Mouse (Mus musculus) testis, postnatal 10 days (tissue): ENCODE data around the gene 1190005I06Rik.

Experiments
- DNase-seq: peaks from one replicate; pipeline ENCODE4 v3.0.0; 2021; ENCODE audit warnings: low spot score

1190005I06Rik gene

GRCm38 (mm10) chr8:120577821-120578220 lies 69.6 kb downstream of the 1190005I06Rik start:
- DNase-seq = no peak

DNA sequence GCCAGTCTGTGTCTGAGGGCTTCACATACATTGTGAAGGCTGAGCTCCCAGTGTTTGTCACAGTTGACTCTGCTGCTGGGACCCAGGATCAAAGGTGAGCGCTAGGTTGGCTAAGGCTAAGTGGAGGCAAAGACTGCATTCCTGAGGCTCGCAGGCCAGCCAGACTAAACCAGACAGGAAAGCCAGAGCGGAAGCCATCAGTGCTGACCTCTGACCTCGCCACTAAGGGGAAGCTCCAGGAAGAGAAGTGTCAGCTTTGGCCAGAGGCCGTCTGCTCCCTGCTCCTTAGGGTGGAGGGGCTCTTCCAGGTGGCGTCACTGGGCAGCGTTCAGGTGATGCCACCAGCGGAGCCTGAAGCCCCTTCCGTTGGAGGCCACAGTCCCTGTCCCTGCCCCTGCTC lies 71.6 kb downstream of the 1190005I06Rik start:
- no peak for DNase-seq

GRCm38 (mm10) chr8:120574941-120575340 lies 72.5 kb downstream of the 1190005I06Rik start:
- DNase-seq = peak; percentile 71

GRCm38 (mm10) chr8:120573866-120574265 lies 73.6 kb downstream of the 1190005I06Rik start:
- DNase-seq = no peak

DNA sequence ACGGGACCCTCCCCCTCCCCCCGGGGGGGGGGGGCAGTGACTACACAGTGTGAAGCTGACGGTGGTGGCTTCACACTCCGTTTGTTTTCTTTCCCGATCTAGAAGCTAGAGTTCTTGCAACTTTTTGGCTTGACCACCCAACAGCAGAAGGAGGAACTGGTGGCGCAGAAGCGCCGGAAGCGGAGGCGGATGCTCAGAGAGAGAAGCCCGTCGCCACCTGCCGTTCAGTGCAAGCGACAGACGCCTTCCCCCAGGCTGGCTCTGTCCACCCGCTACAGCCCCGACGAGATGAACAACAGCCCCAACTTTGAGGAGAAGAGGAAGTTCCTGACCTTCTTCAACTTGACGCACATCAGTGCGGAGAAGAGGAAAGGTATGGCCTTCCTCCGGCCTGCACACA lies 74.9 kb downstream of the 1190005I06Rik start:
- DNase-seq = no peak

GRCm38 (mm10) chr8:120571561-120571960 lies 75.9 kb downstream of the 1190005I06Rik start:
- DNase-seq = no peak

DNA sequence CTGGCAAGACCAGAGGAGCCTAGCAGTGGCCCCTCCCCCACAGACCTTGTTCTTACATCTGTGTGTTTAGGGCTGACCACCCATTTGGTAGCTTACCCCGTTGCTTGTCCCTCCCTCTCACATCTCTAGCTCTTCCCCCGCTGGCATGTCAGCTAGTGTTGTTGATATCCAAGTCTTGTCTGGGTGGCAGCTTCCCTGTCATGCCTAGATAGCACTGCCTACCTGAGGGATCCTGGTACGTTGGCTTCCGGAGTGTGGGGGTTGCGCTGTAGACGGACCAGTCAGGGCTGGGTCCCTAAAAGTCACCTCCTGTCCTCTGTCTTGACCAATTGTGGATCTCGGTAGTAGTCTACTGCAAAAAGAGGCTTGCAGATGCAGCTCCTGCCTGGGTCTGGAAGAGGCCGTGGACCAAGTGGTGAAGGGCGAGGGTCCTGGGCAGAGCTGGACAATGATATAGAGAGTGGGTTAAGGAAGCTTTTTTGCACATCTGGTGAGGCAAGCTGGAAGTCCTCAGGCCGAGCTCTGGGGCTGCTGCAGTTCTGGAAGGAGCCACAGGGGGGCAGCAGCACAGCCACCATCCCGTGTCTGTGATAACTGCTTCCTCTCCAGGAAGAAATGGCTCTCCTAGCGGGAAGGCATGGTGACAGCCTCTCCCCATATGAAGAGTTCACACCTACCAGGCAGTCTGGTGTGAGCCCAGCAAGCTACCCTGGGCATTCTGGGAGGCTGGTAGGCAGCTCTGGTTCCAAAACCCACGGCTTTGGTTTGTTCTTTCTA lies 77.3 kb downstream of the 1190005I06Rik start:
- DNase-seq = peak; percentile 89

DNA sequence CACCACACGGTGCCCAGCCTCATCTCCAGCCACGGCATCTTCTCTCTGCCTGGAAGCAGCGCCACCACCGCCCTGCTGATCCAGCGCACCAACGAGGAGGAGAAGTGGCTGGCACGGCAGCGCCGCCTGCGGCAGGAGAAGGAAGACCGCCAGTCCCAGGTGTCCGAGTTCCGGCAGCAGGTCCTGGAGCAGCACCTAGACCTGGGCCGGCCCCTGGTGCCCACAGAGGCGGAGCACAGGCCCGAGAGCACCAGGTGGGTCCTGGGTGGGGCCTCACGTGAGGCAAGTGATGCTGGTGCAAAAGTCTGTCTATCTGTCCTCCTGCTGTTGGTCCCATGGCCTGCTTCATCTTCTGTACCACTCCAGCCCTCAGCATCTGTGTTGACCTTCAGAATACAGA lies 78.3 kb downstream of the 1190005I06Rik start:
- no peak for DNase-seq

GRCm38 (mm10) chr8:120568164-120568798 lies 79.2 kb downstream of the 1190005I06Rik start:
- no peak for DNase-seq

DNA sequence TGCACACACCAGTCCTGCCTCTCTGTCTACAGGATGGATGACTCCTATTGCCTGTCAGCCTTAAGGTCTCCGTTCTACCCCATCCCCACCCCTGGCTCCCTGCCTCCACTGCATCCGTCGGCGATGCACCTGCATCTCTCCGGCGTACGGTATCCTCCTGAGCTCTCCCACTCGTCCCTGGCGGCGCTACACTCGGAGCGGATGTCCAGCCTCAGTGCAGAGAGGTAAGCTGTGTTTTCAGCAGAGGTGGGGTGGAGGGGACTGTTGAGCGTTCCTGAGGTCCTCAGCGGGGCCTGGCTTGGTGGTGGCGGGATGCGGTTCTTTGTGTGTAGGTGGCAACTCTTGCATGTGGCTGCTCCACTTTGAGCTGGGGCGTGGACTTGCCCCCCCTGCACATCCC lies 79.7 kb downstream of the 1190005I06Rik start:
- DNase-seq = no peak

GRCm38 (mm10) chr8:120566681-120567080 lies 80.8 kb downstream of the 1190005I06Rik start:
- DNase-seq = no peak

GRCm38 (mm10) chr8:120565151-120565711 lies 82.2 kb downstream of the 1190005I06Rik start:
- DNase-seq = no peak

DNA sequence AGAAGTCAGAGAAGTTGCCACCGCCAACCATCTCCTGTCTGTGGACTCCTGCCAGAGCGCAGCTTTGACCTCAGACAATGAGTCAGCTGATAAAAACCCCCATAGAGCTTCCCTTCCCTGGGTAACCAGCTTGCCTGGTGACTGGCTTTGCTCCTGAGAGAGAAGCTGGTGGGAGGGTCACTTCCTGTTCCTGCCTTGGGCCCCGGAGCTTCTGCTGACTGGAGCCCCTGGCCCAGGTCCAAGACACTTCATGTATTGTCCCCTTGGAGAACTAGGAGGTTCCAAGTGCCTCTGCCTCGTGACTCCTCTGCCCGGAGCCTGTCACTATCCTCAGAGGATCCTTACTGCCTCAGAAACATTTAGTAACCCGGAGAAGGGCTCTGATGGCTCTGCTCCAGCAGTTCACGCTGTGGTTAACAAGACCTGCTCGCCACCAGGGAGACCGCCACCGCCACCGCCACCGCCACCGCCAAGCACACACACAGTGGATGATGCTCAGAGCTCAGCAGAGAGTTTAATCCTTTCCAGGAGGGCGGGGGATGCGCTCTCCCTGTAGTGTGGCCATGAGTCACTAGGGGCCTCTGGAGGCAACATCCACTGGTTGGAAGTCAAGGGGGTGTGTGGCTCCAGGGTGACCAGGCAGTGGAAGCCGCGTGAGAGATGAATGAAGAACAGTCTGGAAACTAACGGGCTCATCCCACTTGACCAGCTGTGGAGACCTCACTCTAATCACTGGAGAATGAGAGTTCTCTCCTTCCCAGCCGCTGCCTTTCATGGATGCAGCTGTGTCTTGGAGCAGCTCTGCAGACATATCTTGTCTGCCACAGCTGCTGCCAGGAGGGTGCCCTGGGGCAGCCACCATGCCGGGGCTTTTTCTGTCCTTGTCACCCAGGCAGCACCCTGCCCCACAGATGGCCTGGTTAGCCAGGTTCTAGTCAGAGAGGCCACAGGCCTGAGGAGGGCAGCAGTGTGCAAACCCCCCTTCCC lies 83.3 kb downstream of the 1190005I06Rik start:
- DNase-seq = peak; percentile 90

GRCm38 (mm10) chr8:120563348-120563724 lies 84.1 kb downstream of the 1190005I06Rik start:
- DNase-seq = no peak

- no peak for DNase-seq
Measured at GRCm38 (mm10) chr8:120562680-120563347, 84.6 kb downstream of the 1190005I06Rik start.

DNA sequence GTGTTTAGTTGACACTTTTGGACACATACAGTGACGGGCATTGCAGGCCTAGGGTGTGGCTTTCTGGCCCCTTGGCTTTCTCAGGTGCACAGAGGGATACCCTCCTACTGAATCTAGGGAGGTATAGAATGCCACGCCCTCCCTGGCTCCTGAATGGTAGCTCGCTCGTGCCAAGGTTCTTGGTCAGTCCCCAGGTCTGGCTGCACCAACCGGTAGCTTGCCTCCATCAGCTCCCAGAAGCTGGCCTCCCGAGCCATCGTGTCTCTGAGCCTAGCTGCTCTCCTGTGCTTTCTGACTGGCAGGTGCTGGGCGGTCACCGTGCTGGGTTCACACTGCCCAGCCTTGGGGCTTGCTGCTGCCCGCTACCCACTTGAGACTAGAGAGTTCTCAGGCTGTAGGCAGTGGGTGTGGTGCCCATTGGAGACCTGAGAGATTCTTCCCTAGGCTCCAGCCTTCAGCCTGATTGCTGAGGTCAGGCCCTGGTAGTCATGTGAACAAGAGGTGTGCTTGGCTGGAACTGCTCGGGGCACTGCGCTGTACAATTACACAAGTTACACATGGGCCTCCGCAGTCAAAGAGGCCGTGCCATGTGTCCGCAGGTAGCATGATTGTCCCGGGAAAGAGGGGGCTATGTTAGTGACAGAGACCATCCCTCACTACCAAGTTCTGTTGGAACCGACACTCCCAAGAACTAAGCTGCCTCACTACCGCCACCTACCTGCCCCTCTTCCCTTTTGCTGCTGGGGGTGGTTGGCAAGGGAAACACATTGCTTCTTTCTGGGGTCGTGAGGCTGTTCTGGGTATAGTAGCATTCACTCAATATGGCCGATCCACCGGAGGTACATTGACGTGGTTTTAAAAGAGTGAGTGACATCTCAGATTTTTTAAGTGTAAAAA lies 85.6 kb downstream of the 1190005I06Rik start:
- DNase-seq = peak; percentile 66

DNA sequence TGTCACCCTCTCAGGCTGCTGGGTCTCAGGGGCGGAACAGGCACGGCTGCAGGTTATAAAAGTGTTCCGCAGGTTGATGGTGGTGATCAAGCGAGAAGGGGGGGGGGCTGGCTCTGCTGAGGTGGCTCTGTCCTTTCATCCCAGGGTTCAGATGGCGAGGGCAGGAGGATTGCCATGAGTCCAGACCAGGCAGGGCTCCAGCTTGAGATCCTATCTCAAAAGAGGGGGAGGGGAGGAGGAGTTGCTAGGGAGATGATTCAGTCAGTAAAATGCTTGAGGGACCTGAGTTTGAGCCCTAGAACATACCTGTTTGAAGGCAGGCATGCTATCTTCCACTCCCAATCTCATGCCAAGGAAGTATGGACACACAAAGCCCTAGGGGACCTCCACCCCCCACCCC lies 86.9 kb downstream of the 1190005I06Rik start:
- DNase-seq = no peak

DNA sequence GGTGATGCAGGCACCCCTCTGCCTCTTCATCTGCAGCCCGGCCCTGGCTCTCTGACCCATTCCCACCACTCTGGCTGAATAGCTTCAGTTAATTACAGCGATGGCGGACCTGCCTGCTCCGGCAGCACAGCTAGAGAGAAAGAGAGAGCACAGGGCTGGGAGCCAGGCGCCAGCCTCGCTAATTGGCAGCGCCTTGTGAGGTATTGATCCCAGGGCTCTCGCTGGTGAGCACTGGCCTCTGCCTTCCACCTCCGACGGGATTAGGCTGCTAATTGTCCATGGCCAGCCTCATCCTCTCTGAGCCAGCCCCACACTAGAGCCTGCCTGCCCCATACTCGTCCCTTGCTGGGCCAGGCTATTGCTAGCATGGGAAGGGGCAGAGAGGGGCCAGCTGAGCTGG lies 87.8 kb downstream of the 1190005I06Rik start:
- no peak for DNase-seq
